Mouse (Mus musculus) heart, postnatal 25 days (tissue): ENCODE results near the gene Slc12a4. TPM values are rescaled to one million over a fixed set of nuclear protein-coding genes. Genes with fewer than 3 reads are reported as not detected.

Experiments
- DNase-seq: peaks from one replicate; pipeline ENCODE4 v3.0.0; 2022; ENCODE audit warnings: low spot score
- intact Hi-C: fragments of 180-260 bp; cut with DNase I; formaldehyde crosslinking; loops from one replicate; pipeline ENCODE4 v1.15.1; 2025
- total RNA-seq, 2 experiments: library from RNA; stranded (reverse); gene quantifications; 2 replicates each; pipeline ENCODE4 v1.2.3; 2021

The Slc12a4 gene
- total RNA-seq, 2 experiments from 2014 or later = 39.4 to 48.7 TPM

- intact Hi-C loops = no loop called here
- DNase-seq = no peak
These were observed 9.5 kb upstream of the Slc12a4 start for GRCm38 (mm10) chr8:105975363-105975762.

GRCm38 (mm10) chr8:105971019-105971720 is 5.3 kb upstream of the Slc12a4 start:
- no peak for DNase-seq
- intact Hi-C loops = no loop called here

DNA sequence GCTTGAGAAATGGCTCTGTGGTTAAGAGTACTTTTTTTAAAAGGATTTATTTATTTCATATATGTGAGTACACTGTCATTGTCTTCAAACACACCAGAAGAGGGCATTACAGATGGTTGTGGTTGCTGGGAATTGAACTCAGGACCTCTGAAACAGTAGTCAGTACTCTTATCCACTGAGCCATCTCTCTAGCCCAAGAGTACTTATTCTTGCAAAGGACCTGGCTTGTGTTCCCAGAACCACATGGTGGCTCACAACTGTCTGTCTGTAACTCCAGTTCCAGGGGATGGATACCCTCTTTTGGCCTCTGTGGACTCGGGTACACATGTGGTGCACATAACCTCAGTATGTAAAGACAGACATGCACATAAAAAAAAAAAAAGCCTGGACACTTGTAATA is 3.5 kb upstream of the Slc12a4 start:
- intact Hi-C loops = no loop called here
- DNase-seq = no peak

DNA sequence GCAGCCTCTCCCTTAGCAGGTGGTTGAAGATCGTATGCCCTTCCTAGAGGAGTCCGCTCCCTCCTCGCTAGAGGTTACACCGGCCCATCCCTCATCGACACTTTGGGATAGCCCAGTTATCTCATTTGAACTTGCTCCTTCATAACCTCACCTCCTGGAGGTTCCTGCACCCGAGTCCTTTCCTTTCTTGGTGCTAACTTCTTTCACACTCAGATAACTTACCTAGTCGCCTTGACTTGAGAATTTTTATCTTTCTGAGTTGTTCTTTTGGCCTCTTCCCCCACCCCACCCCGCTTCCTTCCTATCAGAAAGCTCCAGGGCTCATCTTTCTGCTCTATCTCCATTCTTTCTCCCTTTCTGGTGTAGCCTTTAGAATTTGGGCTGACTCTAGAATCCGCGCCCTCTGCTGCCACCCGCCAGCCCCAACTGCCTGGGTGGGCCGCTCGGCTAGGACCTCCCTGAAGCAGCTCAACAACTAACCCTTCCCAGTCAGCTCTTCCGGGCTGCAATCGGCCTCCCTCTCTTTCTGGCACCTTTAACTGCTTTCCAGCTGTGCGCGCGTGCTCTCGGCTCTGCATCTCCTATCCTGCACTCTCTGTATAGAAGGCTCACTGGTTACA is 905 bp upstream of the Slc12a4 start:
- DNase-seq = no peak
- intact Hi-C loops = no loop called here

DNA sequence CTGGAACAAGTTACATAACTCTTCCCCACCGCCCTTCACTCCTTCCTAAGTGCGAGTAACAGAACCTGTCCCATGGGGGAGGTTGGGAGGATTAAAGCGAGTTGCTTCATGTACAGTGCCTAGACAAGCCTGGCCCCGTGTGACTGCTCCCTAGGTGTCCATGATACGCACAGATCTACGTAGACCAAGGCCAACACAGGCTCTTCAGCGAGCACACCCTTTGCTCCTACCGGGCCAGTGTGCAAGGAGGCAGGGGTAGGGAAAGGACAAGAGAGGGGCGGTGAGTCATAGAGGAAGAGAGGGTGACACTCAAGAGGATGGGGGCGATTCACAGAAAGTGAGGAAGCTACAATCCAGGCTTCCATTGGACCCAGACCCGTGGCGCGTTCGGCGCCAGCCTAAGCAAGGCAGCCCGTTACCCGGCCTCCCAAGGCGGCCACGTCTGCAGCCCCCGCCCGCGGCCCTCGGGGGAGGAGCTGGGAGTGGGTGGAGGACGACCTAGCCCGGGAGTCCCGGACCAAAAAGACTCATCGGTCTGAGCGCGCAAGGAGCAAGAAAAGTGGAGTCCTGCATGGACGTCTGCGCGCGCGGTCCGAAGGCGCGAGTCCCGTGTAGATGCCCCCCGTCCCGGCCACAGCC is 512 bp downstream of the Slc12a4 start:
- intact Hi-C loops = no loop called here
- peak; percentile 53 for DNase-seq

- intact Hi-C loops = no loop called here
- DNase-seq = no peak
These were observed 1.2 kb downstream of the Slc12a4 start for GRCm38 (mm10) chr8:105964506-105965265.

DNA sequence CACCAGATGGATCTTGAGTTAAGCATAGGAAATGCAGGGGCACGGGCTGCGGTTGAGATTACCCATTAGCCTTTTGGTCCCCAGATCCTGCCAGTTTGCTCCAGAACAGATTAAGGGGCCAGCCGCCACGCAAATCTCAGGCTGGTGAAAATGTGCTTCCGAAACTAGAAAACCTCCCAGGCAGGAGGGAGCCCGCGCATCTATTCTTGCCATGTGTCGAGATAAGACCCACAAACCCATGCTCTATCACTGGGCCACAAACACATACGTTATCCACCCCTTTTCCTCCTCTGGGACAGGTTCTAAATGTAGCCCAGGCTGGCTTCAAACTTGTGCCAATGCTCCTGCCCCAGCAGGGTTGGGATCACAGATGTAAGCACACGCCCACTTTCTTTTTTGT is 4.4 kb downstream of the Slc12a4 start:
- DNase-seq = no peak
- intact Hi-C loops = no loop called here

- intact Hi-C loops = no loop called here
- DNase-seq = no peak
These were observed 4.8 kb downstream of the Slc12a4 start for GRCm38 (mm10) chr8:105961101-105961500.

DNA sequence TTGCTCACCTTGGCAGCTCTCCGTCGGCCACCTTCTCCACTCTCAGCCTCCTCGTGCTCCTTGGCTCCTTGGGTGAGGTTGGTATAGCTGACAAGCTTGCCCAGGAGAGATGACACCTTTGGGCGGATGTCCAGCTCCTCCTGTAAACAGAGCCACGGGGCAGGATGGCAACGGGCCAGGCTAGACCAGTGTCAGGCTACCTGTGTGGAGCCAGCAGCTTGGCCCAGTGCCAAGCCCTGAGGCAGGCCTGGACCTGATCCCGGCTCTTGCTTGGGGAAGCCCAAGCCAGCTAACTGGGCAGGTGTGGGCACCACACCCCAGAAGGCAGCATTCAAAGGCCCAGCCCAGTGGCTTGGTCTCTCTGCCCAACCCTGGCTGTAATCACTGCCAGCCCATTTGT is 6.5 kb downstream of the Slc12a4 start:
- DNase-seq = no peak
- intact Hi-C loops = no loop called here

DNA sequence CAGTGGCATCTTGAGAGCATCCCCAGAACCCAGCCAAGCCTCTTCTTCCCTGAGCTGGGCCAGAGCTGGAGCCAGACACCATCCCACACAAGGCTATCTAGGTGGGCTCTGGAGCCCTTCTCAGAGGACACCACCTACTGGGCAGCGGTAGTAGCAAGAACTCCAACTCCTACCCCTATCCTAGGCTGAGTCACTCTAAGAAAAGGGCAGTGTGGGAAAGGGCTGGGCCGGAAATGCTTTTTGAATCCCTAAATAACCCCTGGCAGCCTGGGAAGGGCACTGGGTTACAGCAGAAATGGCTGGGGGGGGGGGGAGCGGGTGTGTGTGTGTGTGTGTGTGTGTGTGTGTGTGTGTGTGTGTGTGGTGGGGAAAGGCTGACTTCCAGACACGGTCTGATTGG is 8.1 kb downstream of the Slc12a4 start:
- DNase-seq = peak; percentile 35

DNA sequence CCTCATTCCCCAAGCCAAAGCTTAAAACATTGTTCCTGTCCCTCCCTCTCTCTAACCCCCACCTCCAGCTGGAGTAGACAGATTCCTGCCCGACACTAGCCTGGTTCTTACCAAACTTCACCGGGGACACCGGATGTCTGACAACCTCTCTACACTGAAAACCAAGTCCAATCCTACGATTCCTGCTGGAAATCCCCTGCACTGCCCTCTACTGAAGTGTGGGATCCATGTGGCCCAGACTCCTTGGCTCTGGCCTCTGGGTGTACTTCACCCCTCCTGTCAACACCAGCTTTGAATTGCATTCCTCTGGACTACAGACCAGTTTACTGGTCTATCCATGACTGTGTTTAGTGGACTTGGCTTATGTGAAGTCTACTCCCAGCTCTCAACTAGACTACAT is 9.3 kb downstream of the Slc12a4 start:
- no peak for DNase-seq
- intact Hi-C loops = loop anchor here (2.0 kb wide), 1 partner anchor 18 kb away; the partner anchor contains the start of gene Psmb10

More for the DNA sequence above, 8.1 kb downstream of the Slc12a4 start:
- intact Hi-C loops = loop anchor here (2.0 kb wide), 1 partner anchor 19 kb away; the partner anchor contains the start of gene Psmb10

DNA sequence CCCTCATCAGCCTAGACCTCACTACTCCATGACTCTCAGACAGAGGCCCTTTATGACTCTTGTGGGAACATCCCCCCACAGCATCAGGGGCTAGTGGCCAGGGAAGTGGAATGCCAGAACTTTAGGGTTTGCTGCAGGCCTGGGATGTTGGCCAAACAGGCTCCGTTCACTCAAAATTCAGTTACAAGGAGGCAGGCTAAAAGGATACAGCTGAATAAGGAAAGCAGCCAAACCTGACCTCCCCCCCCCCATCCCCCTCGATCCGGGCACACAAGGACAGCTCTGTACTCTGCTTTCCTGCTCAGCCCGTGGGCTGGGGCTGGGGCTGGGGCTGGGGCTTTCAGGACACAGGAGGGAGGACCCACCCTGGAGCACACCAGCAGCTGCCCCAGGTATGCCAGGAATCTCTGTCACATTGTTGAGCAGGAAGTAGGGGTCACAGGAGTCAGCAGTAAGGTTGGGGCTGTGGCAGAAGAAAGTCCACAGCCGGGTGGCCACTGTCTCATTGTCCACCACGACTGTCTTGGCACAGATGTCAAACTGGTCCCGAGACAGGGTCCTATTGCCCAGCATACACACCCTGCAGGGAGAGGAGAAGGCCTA is 14.7 kb downstream of the Slc12a4 start:
- intact Hi-C loops = no loop called here
- no peak for DNase-seq

- intact Hi-C loops = no loop called here
- no peak for DNase-seq
These were observed 16.5 kb downstream of the Slc12a4 start for GRCm38 (mm10) chr8:105949350-105949749.

GRCm38 (mm10) chr8:105943321-105943739 is 22.6 kb downstream of the Slc12a4 start, which contains the start of gene Lcat:
TSS of gene Lcat (minus strand) at chr8:105943382.
- DNase-seq = no peak

GRCm38 (mm10) chr8:105942542-105942941 is 23.4 kb downstream of the Slc12a4 start:
- intact Hi-C loops = no loop called here
- no peak for DNase-seq

More at GRCm38 (mm10) chr8:105943321-105943739, 22.6 kb downstream of the Slc12a4 start, which contains the start of gene Lcat:
- intact Hi-C loops = no loop called here

- no peak for DNase-seq
- intact Hi-C loops = no loop called here
These were observed 23.9 kb downstream of the Slc12a4 start for GRCm38 (mm10) chr8:105942026-105942425.

- intact Hi-C loops = loop anchor here (2.0 kb wide), 1 partner anchor 19 kb away; no protein-coding TSS in a partner anchor
- DNase-seq = no peak
These were observed 27.6 kb downstream of the Slc12a4 start, which contains the start of gene Psmb10 for GRCm38 (mm10) chr8:105938306-105938669. TSS of gene Psmb10 (minus strand) at chr8:105938444.

DNA sequence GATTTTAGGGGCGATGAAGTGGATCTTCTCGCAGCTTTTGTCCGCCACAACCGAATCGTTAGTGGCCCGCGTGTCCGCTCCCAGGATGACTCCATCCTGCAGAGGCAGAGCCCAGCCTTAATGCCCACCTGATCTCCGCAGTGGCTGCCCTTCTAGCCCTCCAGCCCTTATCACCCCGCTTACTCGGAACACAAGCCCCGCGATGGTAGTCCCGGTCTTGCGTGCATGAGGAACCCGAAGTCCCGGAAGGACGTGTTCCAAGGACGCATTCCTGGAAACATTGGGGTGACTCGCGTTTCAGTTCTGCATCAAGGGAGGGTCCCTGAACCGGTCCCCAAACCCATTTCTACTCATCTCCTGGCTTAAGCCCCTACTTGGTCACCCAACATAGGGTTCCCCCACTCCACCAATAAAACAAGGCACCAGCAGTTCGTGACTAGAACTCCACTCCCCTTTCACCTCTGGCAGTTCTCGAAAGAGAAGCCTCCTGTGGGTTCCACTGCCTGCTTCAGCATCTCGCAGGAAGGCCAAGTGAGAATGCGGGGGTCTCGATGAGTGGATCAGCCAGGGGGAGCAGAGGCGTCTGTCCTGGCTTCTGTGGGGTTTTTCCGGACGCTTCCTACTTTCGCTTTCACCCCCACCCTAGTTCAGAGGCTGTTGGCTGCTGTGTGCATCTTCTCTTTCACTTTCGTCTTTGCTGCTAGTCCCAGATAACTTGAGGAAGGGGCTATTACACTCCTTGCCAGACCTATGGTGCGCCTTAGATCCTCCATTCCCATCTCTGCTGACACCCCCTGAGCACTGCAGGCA is 28.2 kb downstream of the Slc12a4 start:
- no peak for DNase-seq
- intact Hi-C loops = loop anchor here (2.0 kb wide), 1 partner anchor 19 kb away; no protein-coding TSS in a partner anchor
